Mouse (Mus musculus): Measurements from ENCODE around the gene Capsl. TPM values are rescaled to one million over a fixed set of nuclear protein-coding genes. Genes with fewer than 3 reads are reported as not detected.

Gene Capsl
- polyA plus RNA-seq, 1 experiment from 2014 or later = 0.92 TPM

Other genes with a start within 250 kb of the Capsl start
- not detected in 2 replicates for gene Ugt3a1, start 159.1 kb upstream of the Capsl start, polyA plus RNA-seq (2014; fragmentation: Nextera tagmentation; extraction: Ambion mirVana)
- not detected in 2 replicates for gene Ugt3a2, start 100.5 kb upstream of the Capsl start, polyA plus RNA-seq (2014; fragmentation: Nextera tagmentation; extraction: Ambion mirVana)
- 0.15 TPM in 1 of 2 replicates, not detected in the other for gene Il7r, start 94.1 kb downstream of the Capsl start, polyA plus RNA-seq (2014; fragmentation: Nextera tagmentation; extraction: Ambion mirVana)

All from neural tube, embryonic 11.5 days (tissue).